Mouse (Mus musculus): ENCODE measurements around the gene Btbd19. TPM values are rescaled to one million over a fixed set of nuclear protein-coding genes. Genes with fewer than 3 reads are reported as not detected.

Gene Btbd19
- polyA plus RNA-seq, 1 experiment from 2014 or later: 6.7 TPM

DNA sequence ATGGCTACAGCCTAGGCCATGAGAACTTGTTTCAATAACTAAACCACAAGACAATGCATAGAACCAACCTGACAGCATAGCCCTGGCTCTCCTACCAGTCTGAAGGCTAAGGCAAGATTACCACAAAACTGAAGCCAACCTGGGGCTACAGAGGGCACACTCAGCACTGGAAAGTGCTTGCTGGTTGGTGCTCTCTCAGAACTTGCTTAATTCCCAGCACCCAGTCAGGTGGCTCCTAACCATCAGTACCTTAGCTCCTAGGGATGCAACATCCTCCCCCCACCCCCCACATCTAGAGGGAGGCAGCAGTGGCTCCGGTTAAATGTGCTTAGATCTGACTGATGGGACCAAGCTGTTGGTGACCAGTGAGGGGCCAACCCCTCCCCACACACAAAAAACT is 25.9 kb upstream of the Btbd19 start:
- peaks cover 14% of the 10 kb centered on the region; the same call in 1 of the 2 replicates for H3K4me1 ChIP-seq (ENCODE audit: control insufficient read depth, insufficient read depth, low read length)
- no peak for ATAC-seq (ENCODE audit: insufficient number of reproducible peaks, insufficient read depth, low FRiP score, low read depth)
- no peaks in the 10 kb centered on the region for H3K9me3 ChIP-seq (ENCODE audit: control insufficient read depth, low read depth, low read length)
- no peak overlapping the region for H3K9ac ChIP-seq (replicated peaks; ENCODE audit: low read depth, low read length)
- H3K27me3 ChIP-seq (ENCODE audit: control insufficient read depth, insufficient read depth, low read length): no peaks in the 10 kb centered on the region
- no peak overlapping the region for H3K4me2 ChIP-seq (replicated peaks; ENCODE audit: low read depth, low read length)
- H3K27ac ChIP-seq (ENCODE audit: low read length): no peak overlapping the region
- WGBS: 35% methylated on average over 1 of the region's 1 CpGs
- no peak overlapping the region for H3K4me3 ChIP-seq (ENCODE audit: low read depth, low read length)
- H3K36me3 ChIP-seq (ENCODE audit: control insufficient read depth, insufficient read depth, low read length): peaks cover 46% of the 10 kb centered on the region

DNA sequence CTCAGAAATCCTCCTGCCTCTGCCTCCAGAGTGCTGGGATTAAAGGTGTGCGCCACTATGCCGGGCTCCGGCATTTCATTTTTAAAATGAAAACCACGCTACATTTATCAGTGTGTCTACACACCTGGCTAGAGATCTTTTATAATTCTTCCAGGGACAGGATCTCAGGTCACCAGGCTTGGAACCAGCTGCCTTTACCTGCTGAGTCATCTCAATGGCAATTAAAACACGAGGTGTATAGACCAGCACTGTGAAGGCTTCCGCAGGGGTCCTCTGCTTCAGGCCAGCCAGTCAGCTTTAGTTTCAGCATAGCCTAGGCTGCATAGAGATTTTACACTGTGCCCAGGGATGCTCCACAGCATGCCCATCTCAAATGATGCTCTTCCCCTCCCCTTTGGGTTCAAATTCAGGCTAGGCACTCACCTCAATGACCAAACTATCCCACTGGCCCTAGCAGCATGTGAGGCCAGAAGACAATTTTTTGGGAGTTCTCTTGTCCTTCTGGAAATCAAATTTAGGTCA is 24.7 kb upstream of the Btbd19 start:
- no peak overlapping the region for H3K4me3 ChIP-seq (ENCODE audit: low read depth, low read length)
- ATAC-seq (ENCODE audit: insufficient number of reproducible peaks, insufficient read depth, low FRiP score, low read depth): no peak
- H3K9ac ChIP-seq (replicated peaks; ENCODE audit: low read depth, low read length): no peak overlapping the region
- WGBS: 88% methylated on average over 6 of the region's 6 CpGs
- H3K27me3 ChIP-seq (ENCODE audit: control insufficient read depth, insufficient read depth, low read length): no peaks in the 10 kb centered on the region
- H3K4me1 ChIP-seq (ENCODE audit: control insufficient read depth, insufficient read depth, low read length): peaks cover 14% of the 10 kb centered on the region; the same call in 1 of the 2 replicates
- H3K27ac ChIP-seq (ENCODE audit: low read length): no peak overlapping the region
- H3K4me2 ChIP-seq (replicated peaks; ENCODE audit: low read depth, low read length): no peak overlapping the region
- no peaks in the 10 kb centered on the region for H3K9me3 ChIP-seq (ENCODE audit: control insufficient read depth, low read depth, low read length)
- peaks cover 46% of the 10 kb centered on the region for H3K36me3 ChIP-seq (ENCODE audit: control insufficient read depth, insufficient read depth, low read length)

DNA sequence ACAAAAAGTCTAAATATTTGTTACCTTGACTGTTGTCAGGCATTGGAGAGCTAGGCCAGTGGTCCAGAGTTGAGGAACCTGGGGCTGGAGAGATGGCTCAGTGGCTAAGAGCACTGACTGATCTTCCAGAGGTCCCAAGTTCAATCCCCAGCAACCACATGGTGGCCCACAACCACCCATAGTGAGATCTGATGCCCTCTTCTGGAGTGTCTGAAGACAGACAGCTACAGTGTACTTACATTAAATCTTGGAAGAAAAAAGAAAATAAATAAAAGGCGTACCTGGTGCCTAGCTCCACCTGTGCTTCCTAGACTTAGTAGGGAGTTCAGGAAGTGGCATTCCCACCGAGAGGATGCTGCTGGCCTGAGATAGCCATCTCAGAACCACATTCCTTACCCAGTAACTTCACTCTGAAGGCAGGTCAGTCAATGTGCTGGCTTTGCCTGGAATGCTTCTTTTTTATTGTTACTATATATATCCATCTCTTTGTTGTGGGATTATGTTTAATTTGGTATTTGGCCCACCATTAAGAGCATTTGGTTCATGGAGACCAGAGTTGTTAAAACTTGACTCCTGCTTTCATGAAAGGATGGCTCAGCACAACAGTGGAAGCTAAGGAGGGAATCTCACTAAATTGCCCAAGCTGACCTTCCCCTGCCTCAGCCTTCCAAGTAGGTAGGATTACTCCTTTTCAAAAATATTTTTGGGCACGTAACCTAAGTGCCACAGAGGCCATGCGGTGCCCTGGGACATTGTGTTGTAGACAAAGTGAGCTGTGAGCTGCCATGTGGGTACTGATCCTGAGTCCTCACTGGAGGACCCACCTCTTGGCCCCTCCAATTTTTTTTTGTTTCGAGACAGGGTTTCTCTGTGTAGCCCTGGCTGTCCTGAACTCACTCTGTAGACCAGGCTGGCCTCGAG is 24.0 kb upstream of the Btbd19 start:
- 69% methylated on average over 6 of the region's 6 CpGs for WGBS

DNA sequence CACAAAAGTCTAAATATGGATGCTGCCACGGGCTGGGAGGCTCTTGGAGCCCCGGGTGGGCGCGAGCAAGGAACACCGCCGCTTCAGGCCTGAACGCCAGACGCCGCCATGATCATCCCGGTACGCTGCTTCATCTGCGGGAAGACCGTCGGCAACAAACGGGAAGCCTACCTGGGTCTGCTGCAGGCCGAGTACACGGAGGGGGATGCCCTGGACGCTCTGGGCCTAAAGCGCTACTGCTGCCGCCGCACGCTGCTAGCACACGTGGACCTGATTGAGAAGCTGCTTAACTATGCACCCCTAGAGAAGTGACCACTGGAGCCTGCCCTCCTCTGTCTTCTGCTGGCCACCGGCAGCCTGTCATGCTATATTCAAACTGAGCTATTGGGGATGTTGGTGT is 23.3 kb upstream of the Btbd19 start:
- no peaks in the 10 kb centered on the region for H3K9me3 ChIP-seq (ENCODE audit: control insufficient read depth, low read depth, low read length)
- peaks cover 41% of the 10 kb centered on the region for H3K36me3 ChIP-seq (ENCODE audit: control insufficient read depth, insufficient read depth, low read length)
- ATAC-seq (ENCODE audit: insufficient number of reproducible peaks, insufficient read depth, low FRiP score, low read depth): no peak
- H3K4me2 ChIP-seq (replicated peaks; ENCODE audit: low read depth, low read length): no peak overlapping the region
- no peak overlapping the region for H3K4me3 ChIP-seq (ENCODE audit: low read depth, low read length)
- peaks cover 11% of the 10 kb centered on the region; the same call in 1 of the 2 replicates for H3K4me1 ChIP-seq (ENCODE audit: control insufficient read depth, insufficient read depth, low read length)
- H3K27ac ChIP-seq (ENCODE audit: low read length): no peak overlapping the region
- H3K27me3 ChIP-seq (ENCODE audit: control insufficient read depth, insufficient read depth, low read length): no peaks in the 10 kb centered on the region
- 70% methylated on average over 24 of the region's 24 CpGs for WGBS
- no peak overlapping the region for H3K9ac ChIP-seq (replicated peaks; ENCODE audit: low read depth, low read length)

More for the DNA sequence above, 24.0 kb upstream of the Btbd19 start:
- Histone ChIP-seq H3K9me3 (ENCODE audit: control insufficient read depth, low read depth, low read length) (no peaks in the 10 kb centered on the region), H3K27ac (ENCODE audit: low read length) (no peak overlapping the region), H3K36me3 (ENCODE audit: control insufficient read depth, insufficient read depth, low read length) (peaks cover 46% of the 10 kb centered on the region), H3K4me2 (replicated peaks; ENCODE audit: low read depth, low read length) (no peak overlapping the region), H3K27me3 (ENCODE audit: control insufficient read depth, insufficient read depth, low read length) (no peaks in the 10 kb centered on the region), H3K4me1 (ENCODE audit: control insufficient read depth, insufficient read depth, low read length) (peaks cover 14% of the 10 kb centered on the region; the same call in 1 of the 2 replicates), H3K9ac (replicated peaks; ENCODE audit: low read depth, low read length) (no peak overlapping the region), H3K4me3 (ENCODE audit: low read depth, low read length) (no peak overlapping the region)
- no peak for ATAC-seq (ENCODE audit: insufficient number of reproducible peaks, insufficient read depth, low FRiP score, low read depth)

DNA sequence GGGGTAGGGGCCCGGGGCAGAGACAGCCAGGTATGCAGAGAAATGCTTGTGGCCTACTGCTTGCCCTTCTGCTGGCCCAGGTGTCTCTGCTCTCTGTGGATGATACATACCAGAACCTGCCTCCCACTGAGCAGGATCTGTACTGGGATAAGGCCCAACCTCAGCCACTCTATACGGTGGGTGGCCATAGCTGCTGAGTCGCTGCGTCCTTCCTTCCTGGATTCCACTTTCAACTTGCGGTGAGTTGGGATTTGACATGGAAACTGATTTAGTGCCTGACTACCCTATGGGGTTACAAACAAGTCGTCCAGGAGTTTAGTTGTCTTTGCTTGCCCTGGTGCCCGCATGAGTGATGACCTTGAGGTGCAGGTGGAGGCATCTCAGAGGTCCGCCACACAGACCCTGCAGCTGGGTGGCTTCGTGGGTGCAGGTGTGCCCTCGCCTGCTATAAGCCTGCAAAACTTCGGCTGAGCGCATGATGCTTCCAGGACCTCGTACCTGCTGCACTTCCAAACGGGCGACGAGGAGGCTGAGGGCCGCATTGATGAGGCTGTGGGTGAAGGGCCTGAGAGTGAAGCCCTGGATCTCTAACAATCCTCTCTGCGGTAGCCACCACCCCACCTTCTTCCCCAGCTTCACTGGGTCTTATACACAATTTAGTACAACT is 22.7 kb upstream of the Btbd19 start:
- Histone ChIP-seq H3K27me3 (ENCODE audit: control insufficient read depth, insufficient read depth, low read length) (no peaks in the 10 kb centered on the region), H3K4me1 (ENCODE audit: control insufficient read depth, insufficient read depth, low read length) (peaks cover 6% of the 10 kb centered on the region; the same call in 1 of the 2 replicates), H3K4me2 (replicated peaks; ENCODE audit: low read depth, low read length) (no peak overlapping the region), H3K9me3 (ENCODE audit: control insufficient read depth, low read depth, low read length) (no peaks in the 10 kb centered on the region), H3K27ac (ENCODE audit: low read length) (no peak overlapping the region), H3K4me3 (ENCODE audit: low read depth, low read length) (no peak overlapping the region), H3K36me3 (ENCODE audit: control insufficient read depth, insufficient read depth, low read length) (peaks cover 35% of the 10 kb centered on the region), H3K9ac (replicated peaks; ENCODE audit: low read depth, low read length) (no peak overlapping the region)
- no peak for ATAC-seq (ENCODE audit: insufficient number of reproducible peaks, insufficient read depth, low FRiP score, low read depth)
- WGBS: 71% methylated on average over 18 of the region's 18 CpGs

DNA sequence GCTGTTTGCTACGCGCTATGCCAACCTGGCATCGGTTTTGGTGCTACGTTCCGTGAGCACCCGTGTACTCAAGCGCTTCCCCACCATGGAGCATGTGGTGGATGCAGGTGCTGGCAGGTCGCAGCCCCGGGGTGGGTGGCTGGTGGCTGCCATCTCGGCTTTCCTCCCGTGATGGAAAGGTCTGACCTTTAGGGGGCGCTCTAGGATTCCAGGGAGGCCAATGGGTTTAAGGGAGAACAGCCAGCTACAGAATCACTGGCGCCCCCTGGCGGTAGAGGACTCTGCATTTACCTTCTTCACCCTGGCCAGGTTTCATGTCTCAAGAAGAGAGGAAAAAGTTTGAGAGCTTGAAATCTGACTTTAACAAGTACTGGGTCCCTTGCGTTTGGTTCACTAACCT is 20.7 kb upstream of the Btbd19 start:
- Histone ChIP-seq H3K27me3 (ENCODE audit: control insufficient read depth, insufficient read depth, low read length) (no peaks in the 10 kb centered on the region), H3K4me3 (ENCODE audit: low read depth, low read length) (no peak overlapping the region), H3K4me2 (replicated peaks; ENCODE audit: low read depth, low read length) (no peak overlapping the region), H3K4me1 (ENCODE audit: control insufficient read depth, insufficient read depth, low read length) (no peaks in the 10 kb centered on the region), H3K9me3 (ENCODE audit: control insufficient read depth, low read depth, low read length) (no peaks in the 10 kb centered on the region), H3K9ac (replicated peaks; ENCODE audit: low read depth, low read length) (no peak overlapping the region), H3K36me3 (ENCODE audit: control insufficient read depth, insufficient read depth, low read length) (peaks cover 17% of the 10 kb centered on the region), H3K27ac (ENCODE audit: low read length) (no peak overlapping the region)
- WGBS: 32% methylated on average over 15 of the region's 15 CpGs
- no peak for ATAC-seq (ENCODE audit: insufficient number of reproducible peaks, insufficient read depth, low FRiP score, low read depth)

DNA sequence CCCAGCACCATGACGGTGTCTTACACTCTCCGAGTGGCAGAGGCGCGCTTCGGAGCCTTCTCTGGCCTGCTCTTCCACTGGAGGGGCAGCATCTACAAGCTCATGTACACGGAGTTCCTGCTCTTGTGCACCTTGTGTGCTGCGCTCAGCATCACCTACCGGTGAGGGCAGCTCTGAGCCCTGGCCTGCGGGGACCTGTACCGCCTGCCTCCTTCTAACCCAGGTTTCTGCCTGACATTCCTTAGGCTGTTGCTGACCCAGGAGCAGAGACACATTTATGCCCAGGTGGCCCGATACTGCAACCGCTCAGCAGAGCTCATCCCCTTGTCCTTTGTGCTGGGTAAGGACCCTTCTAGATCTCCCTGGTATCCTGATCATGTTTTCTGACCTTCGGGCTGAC is 19.7 kb upstream of the Btbd19 start:
- H3K9me3 ChIP-seq (ENCODE audit: control insufficient read depth, low read depth, low read length): no peaks in the 10 kb centered on the region
- H3K4me1 ChIP-seq (ENCODE audit: control insufficient read depth, insufficient read depth, low read length): no peaks in the 10 kb centered on the region
- peaks cover 9% of the 10 kb centered on the region for H3K36me3 ChIP-seq (ENCODE audit: control insufficient read depth, insufficient read depth, low read length)
- no peak overlapping the region for H3K27ac ChIP-seq (ENCODE audit: low read length)
- H3K4me2 ChIP-seq (replicated peaks; ENCODE audit: low read depth, low read length): no peak overlapping the region
- ATAC-seq (ENCODE audit: insufficient number of reproducible peaks, insufficient read depth, low FRiP score, low read depth): no peak
- no peaks in the 10 kb centered on the region for H3K27me3 ChIP-seq (ENCODE audit: control insufficient read depth, insufficient read depth, low read length)
- H3K4me3 ChIP-seq (ENCODE audit: low read depth, low read length): no peak overlapping the region
- WGBS: 90% methylated on average over 13 of the region's 13 CpGs
- H3K9ac ChIP-seq (replicated peaks; ENCODE audit: low read depth, low read length): no peak overlapping the region

DNA sequence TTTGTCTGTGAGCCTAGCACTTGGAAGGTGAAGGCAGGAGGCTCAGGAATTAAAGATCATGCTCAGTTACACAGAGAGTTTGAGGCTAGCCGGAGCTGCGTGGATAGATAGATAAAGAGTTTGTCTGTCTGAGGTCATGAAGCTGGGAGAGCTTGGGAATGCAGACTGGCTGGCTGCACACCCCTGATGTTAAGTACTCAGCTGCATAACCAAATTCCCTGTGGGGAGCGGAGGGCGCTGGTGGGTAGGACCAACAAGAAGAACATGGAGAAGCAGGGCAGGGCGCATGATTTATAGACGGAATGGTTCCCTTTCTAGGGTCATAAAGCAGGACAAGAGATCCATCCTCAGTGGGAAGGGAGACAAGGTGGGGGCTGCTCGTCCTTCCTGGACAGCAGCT is 17.5 kb upstream of the Btbd19 start:
- ATAC-seq (ENCODE audit: insufficient number of reproducible peaks, insufficient read depth, low FRiP score, low read depth): no peak
- no peak overlapping the region for H3K27ac ChIP-seq (ENCODE audit: low read length)
- no peaks in the 10 kb centered on the region for H3K9me3 ChIP-seq (ENCODE audit: control insufficient read depth, low read depth, low read length)
- no peaks in the 10 kb centered on the region for H3K4me1 ChIP-seq (ENCODE audit: control insufficient read depth, insufficient read depth, low read length)
- no peak overlapping the region for H3K4me2 ChIP-seq (replicated peaks; ENCODE audit: low read depth, low read length)
- H3K4me3 ChIP-seq (ENCODE audit: low read depth, low read length): no peak overlapping the region
- no peaks in the 10 kb centered on the region for H3K27me3 ChIP-seq (ENCODE audit: control insufficient read depth, insufficient read depth, low read length)
- H3K9ac ChIP-seq (replicated peaks; ENCODE audit: low read depth, low read length): no peak overlapping the region
- WGBS: 48% methylated on average over 7 of the region's 7 CpGs
- H3K36me3 ChIP-seq (ENCODE audit: control insufficient read depth, insufficient read depth, low read length): no peaks in the 10 kb centered on the region
